ENCODE assay signal across 15 mouse cellular contexts in genomic region chr17:86319967-86320602, GRCm38 (mm10).
DNase-seq lines count a peak whose midpoint lies in the region.
"Had no signal": no experiment of that assay in that cellular context is flagged by ENCODE, and none has a peak within 500 bp of the region (broad histone marks: within the 10 kb centered on the region; RNA-seq: fewer than 3 reads in every experiment).

No protein-coding gene starts in this region.

- peak; percentile 62 to 84 for DNase-seq in frontal cortex, postnatal 36 days (ENCODE audit: low spot score in 2 of 2)
- DNase-seq in frontal cortex, postnatal 10 days (ENCODE audit: low spot score in 2 of 2), result no peak
- DNase-seq in brain, adult 2 months (ENCODE audit: low read depth, low spot score), result peak; percentile 83
- peak; percentile 49 to 95 for DNase-seq in left cerebral cortex, postnatal 25 days (ENCODE audit: low spot score in 2 of 2)
- peak; percentile 49 to 83 for DNase-seq in right cerebral cortex, postnatal 36 days (ENCODE audit: low spot score in 2 of 2)
- no peak for DNase-seq in thymus, postnatal 0 days (ENCODE audit: low spot score)
- no peak for DNase-seq in layer of hippocampus, postnatal 25 days (ENCODE audit: extremely low spot score in 1 of 2, low spot score in 1 of 2)
- DNase-seq: adrenal gland, postnatal 36 days; cerebellum, adult 2 months; cerebellum, postnatal 25 days; gastrocnemius, postnatal 36 days; kidney, adult 2 months; liver; lung, postnatal 4 days; midbrain, embryonic 14.5 days had no signal

- intact Hi-C loops in left cerebral cortex, postnatal 25 days (cut with DNase I), result loop anchor here (1.0 to 5.0 kb wide), 3 partner anchors 19 to 97 kb away; no protein-coding TSS in a partner anchor

Comparison
In these comparisons a context has a peak if more than half of its experiments do, and no peak if none do; other contexts are left out.
1. DNase-seq: peak in frontal cortex, postnatal 36 days (2 of 2), brain, adult 2 months (single experiment), left cerebral cortex, postnatal 25 days (2 of 2) and right cerebral cortex, postnatal 36 days (2 of 2); none in frontal cortex, postnatal 10 days (0 of 2), thymus, postnatal 0 days (single experiment) and layer of hippocampus, postnatal 25 days (0 of 2).